Mouse (Mus musculus) limb, embryonic 12.5 days (tissue): ENCODE measurements around the gene Rgl1. TPM values are rescaled to one million over a fixed set of nuclear protein-coding genes. Genes with fewer than 3 reads are reported as not detected.

Experiments used
- ATAC-seq: fragments of 200-750 bp; cut with Nextera tagmentation; 2 replicates; pipeline ENCODE4 v1.8.0; 2017; ENCODE audit warnings: low read depth, moderate TSS enrichment; ENCODE audit not compliant: insufficient number of reproducible peaks, insufficient read depth, low FRiP score, low TSS enrichment
- H3K27ac ChIP-seq: fragments of 300-500 bp; sonication (generic); 2 replicates; pipeline ENCODE4 v1.5.1; 2016; ENCODE audit warnings: mild to moderate bottlenecking, moderate library complexity
- H3K27me3 ChIP-seq: fragments of 300-500 bp; sonication (generic); 2 replicates; pipeline ENCODE4 v1.6.1; 2016; ENCODE audit warnings: mild to moderate bottlenecking, moderate library complexity
- H3K36me3 ChIP-seq: fragments of 300-500 bp; sonication (generic); 2 replicates; pipeline ENCODE4 v1.6.1; 2016; ENCODE audit warnings: mild to moderate bottlenecking, moderate library complexity
- H3K4me1 ChIP-seq: fragments of 300-500 bp; sonication (generic); replicated peaks from 2 replicates; pipeline ENCODE4 v1.6.1; 2016
- H3K4me2 ChIP-seq: fragments of 300-500 bp; sonication (generic); 2 replicates; pipeline ENCODE4 v1.6.1; 2016; ENCODE audit warnings: mild to moderate bottlenecking, moderate library complexity
- H3K4me3 ChIP-seq: fragments of 300-500 bp; sonication (generic); replicated peaks from 2 replicates; pipeline ENCODE4 v1.5.1; 2016; ENCODE audit warnings: mild to moderate bottlenecking
- H3K9ac ChIP-seq: fragments of 300-500 bp; sonication (generic); replicated peaks from 2 replicates; pipeline ENCODE4 v1.6.1; 2016; ENCODE audit warnings: mild to moderate bottlenecking, moderate library complexity
- H3K9me3 ChIP-seq: fragments of 300-500 bp; sonication (generic); 2 replicates; pipeline ENCODE4 v1.6.1; 2016; ENCODE audit warnings: mild to moderate bottlenecking, moderate library complexity
- WGBS: fragments of 180-500 bp; shearing (Covaris S2); methylation state at CpG from one replicate; pipeline ENCODE4 v1.1.7; 2016; 5-methylcytosine and 5-hydroxymethylcytosine counted together
- polyA plus RNA-seq: library from polyadenylated mRNA; unstranded; fragments of >200 nt; fragmentation: Nextera tagmentation; extraction: Ambion mirVana; gene quantifications from 2 replicates; pipeline ENCODE4 v1.2.1, GENCODE M21; 2016

Gene Rgl1
- polyA plus RNA-seq, 1 experiment from 2014 or later, result 24.5 TPM

GRCm38 (mm10) chr1:152681676-152682367, 84.3 kb downstream of the Rgl1 start:
- H3K27me3 ChIP-seq, result no peaks in the 10 kb centered on the region
- no peak for ATAC-seq
- no peak overlapping the region for H3K4me2 ChIP-seq
- no peak overlapping the region for H3K4me3 ChIP-seq
- no peak overlapping the region for H3K9ac ChIP-seq
- no peaks in the 10 kb centered on the region for H3K36me3 ChIP-seq
- no peak overlapping the region for H3K27ac ChIP-seq
- 63% methylated on average over 6 of the region's 6 CpGs for WGBS
- no peaks in the 10 kb centered on the region for H3K9me3 ChIP-seq
- peaks cover 23% of the 10 kb centered on the region for H3K4me1 ChIP-seq

- ATAC-seq, result no peak
- no peaks in the 10 kb centered on the region for H3K36me3 ChIP-seq
- no peaks in the 10 kb centered on the region for H3K27me3 ChIP-seq
- no peaks in the 10 kb centered on the region for H3K9me3 ChIP-seq
- H3K4me2 ChIP-seq, result no peak overlapping the region
- H3K4me1 ChIP-seq, result peaks cover 18% of the 10 kb centered on the region
- no peak overlapping the region for H3K9ac ChIP-seq
- no peak overlapping the region for H3K4me3 ChIP-seq
- whole genome bisulfite sequencing, result 37% methylated on average over 8 of the region's 8 CpGs
- H3K27ac ChIP-seq, result no peak overlapping the region
Observed at GRCm38 (mm10) chr1:152681116-152681515, 85.0 kb downstream of the Rgl1 start.

- ATAC-seq, result no peak
- 46% methylated on average over 5 of the region's 5 CpGs for WGBS
- no peak overlapping the region for H3K27ac ChIP-seq
Observed at GRCm38 (mm10) chr1:152678451-152678850, 87.7 kb downstream of the Rgl1 start.

GRCm38 (mm10) chr1:152677482-152678211, 88.5 kb downstream of the Rgl1 start:
- Histone ChIP-seq H3K27me3 (no peaks in the 10 kb centered on the region), H3K4me1 (peaks cover 7% of the 10 kb centered on the region; the same call in 1 of the 2 replicates), H3K27ac (no peak overlapping the region), H3K4me3 (no peak overlapping the region), H3K9me3 (no peaks in the 10 kb centered on the region), H3K36me3 (no peaks in the 10 kb centered on the region), H3K4me2 (no peak overlapping the region), H3K9ac (no peak overlapping the region)
- 79% methylated on average over 12 of the region's 12 CpGs for WGBS
- ATAC-seq, result no peak

More at GRCm38 (mm10) chr1:152678451-152678850, 87.7 kb downstream of the Rgl1 start:
- H3K36me3 ChIP-seq, result no peaks in the 10 kb centered on the region
- H3K9ac ChIP-seq, result no peak overlapping the region
- H3K4me1 ChIP-seq, result peaks cover 11% of the 10 kb centered on the region; the same call in 1 of the 2 replicates
- no peaks in the 10 kb centered on the region for H3K27me3 ChIP-seq
- H3K9me3 ChIP-seq, result no peaks in the 10 kb centered on the region
- no peak overlapping the region for H3K4me3 ChIP-seq
- H3K4me2 ChIP-seq, result no peak overlapping the region

GRCm38 (mm10) chr1:152669446-152670180, 96.5 kb downstream of the Rgl1 start:
- Histone ChIP-seq H3K4me1 (no peaks in the 10 kb centered on the region), H3K4me2 (no peak overlapping the region), H3K27me3 (no peaks in the 10 kb centered on the region), H3K4me3 (no peak overlapping the region), H3K9me3 (no peaks in the 10 kb centered on the region), H3K27ac (no peak overlapping the region), H3K9ac (no peak overlapping the region), H3K36me3 (no peaks in the 10 kb centered on the region)
- WGBS, result 78% methylated on average over 8 of the region's 8 CpGs
- ATAC-seq, result no peak

- 89% methylated on average over 7 of the region's 7 CpGs for WGBS
- Histone ChIP-seq H3K4me2 (no peak overlapping the region), H3K9ac (no peak overlapping the region), H3K36me3 (no peaks in the 10 kb centered on the region), H3K4me3 (no peak overlapping the region), H3K27ac (no peak overlapping the region), H3K4me1 (no peaks in the 10 kb centered on the region), H3K9me3 (no peaks in the 10 kb centered on the region), H3K27me3 (no peaks in the 10 kb centered on the region)
- no peak for ATAC-seq
Observed at GRCm38 (mm10) chr1:152660436-152660835, 105.7 kb downstream of the Rgl1 start.

- no peak for ATAC-seq
- Histone ChIP-seq H3K4me2 (no peak overlapping the region), H3K27ac (no peak overlapping the region), H3K4me3 (no peak overlapping the region), H3K36me3 (no peaks in the 10 kb centered on the region), H3K4me1 (no peaks in the 10 kb centered on the region), H3K9ac (no peak overlapping the region), H3K9me3 (no peaks in the 10 kb centered on the region), H3K27me3 (no peaks in the 10 kb centered on the region)
- 86% methylated on average over 4 of the region's 4 CpGs for WGBS
Observed at GRCm38 (mm10) chr1:152659961-152660360, 106.2 kb downstream of the Rgl1 start.

GRCm38 (mm10) chr1:152656601-152657000, 109.5 kb downstream of the Rgl1 start:
- H3K9me3 ChIP-seq, result no peaks in the 10 kb centered on the region
- no peaks in the 10 kb centered on the region for H3K36me3 ChIP-seq
- H3K9ac ChIP-seq, result no peak overlapping the region
- H3K4me1 ChIP-seq, result no peaks in the 10 kb centered on the region
- H3K4me2 ChIP-seq, result no peak overlapping the region
- H3K4me3 ChIP-seq, result no peak overlapping the region
- ATAC-seq, result no peak
- H3K27me3 ChIP-seq, result no peaks in the 10 kb centered on the region
- H3K27ac ChIP-seq, result no peak overlapping the region
- 86% methylated on average over 6 of the region's 6 CpGs for WGBS

- no peaks in the 10 kb centered on the region for H3K4me1 ChIP-seq
- 94% methylated on average over 6 of the region's 6 CpGs for WGBS
- ATAC-seq, result no peak
- H3K9me3 ChIP-seq, result no peaks in the 10 kb centered on the region
- no peak overlapping the region for H3K27ac ChIP-seq
- no peak overlapping the region for H3K9ac ChIP-seq
- H3K27me3 ChIP-seq, result no peaks in the 10 kb centered on the region
- no peak overlapping the region for H3K4me2 ChIP-seq
- no peak overlapping the region for H3K4me3 ChIP-seq
- no peaks in the 10 kb centered on the region for H3K36me3 ChIP-seq
Observed at GRCm38 (mm10) chr1:152654851-152655250, 111.3 kb downstream of the Rgl1 start.

- WGBS, result 83% methylated on average over 1 of the region's 1 CpGs
- Histone ChIP-seq H3K9me3 (no peaks in the 10 kb centered on the region), H3K4me3 (no peak overlapping the region), H3K27me3 (no peaks in the 10 kb centered on the region), H3K4me1 (no peaks in the 10 kb centered on the region), H3K9ac (no peak overlapping the region), H3K27ac (no peak overlapping the region), H3K36me3 (no peaks in the 10 kb centered on the region), H3K4me2 (no peak overlapping the region)
- no peak for ATAC-seq
Observed at GRCm38 (mm10) chr1:152651495-152651874, 114.7 kb downstream of the Rgl1 start.

- Histone ChIP-seq H3K27ac (no peak overlapping the region), H3K4me2 (no peak overlapping the region), H3K4me3 (no peak overlapping the region), H3K9me3 (no peaks in the 10 kb centered on the region), H3K9ac (no peak overlapping the region), H3K36me3 (no peaks in the 10 kb centered on the region), H3K27me3 (no peaks in the 10 kb centered on the region), H3K4me1 (no peaks in the 10 kb centered on the region)
- ATAC-seq, result no peak
- WGBS, result 91% methylated on average over 6 of the region's 6 CpGs
Observed at GRCm38 (mm10) chr1:152650856-152651494, 115.2 kb downstream of the Rgl1 start.
